Mouse (Mus musculus): ENCODE data around the gene Zfp142. TPM values are rescaled to one million over a fixed set of nuclear protein-coding genes. Genes with fewer than 3 reads are reported as not detected.

Zfp142 gene
- polyA plus RNA-seq, 1 experiment = 12.0 TPM

- WGBS = 24% methylated on average over 6 of the region's 6 CpGs
- Histone ChIP-seq H3K4me1 (ENCODE audit: control insufficient read depth, insufficient read depth, low read length) (no peaks in the 10 kb centered on the region; the same call in 1 of the 2 replicates), H3K27ac (ENCODE audit: control insufficient read depth, insufficient read depth, low read depth, low read length, poor library complexity) (no peak within 1 kb of the TSS; the same call in 1 of the 2 replicates), H3K4me3 (replicated peaks; ENCODE audit: control insufficient read depth, low read depth, low read length) (no peak within 1 kb of the TSS)
- TF ChIP-seq CTCF (IDR thresholded peaks at IDR 0.05; ENCODE audit: control insufficient read depth, insufficient read depth, low read length) (no peak), POLR2A (IDR thresholded peaks at IDR 0.05; ENCODE audit: borderline replicate concordance, control insufficient read depth, low read depth, low read length) (no peak)
These were observed 45.5 kb downstream of the Zfp142 start, which contains the start of gene Plcd4 for GRCm38 (mm10) chr1:74542451-74542961. TSS of gene Plcd4 (plus strand) at chr1:74542888.

GRCm38 (mm10) chr1:74538650-74539049 lies 49.4 kb downstream of the Zfp142 start:
- no peak overlapping the region for H3K27ac ChIP-seq (ENCODE audit: control insufficient read depth, insufficient read depth, low read depth, low read length, poor library complexity)
- H3K4me1 ChIP-seq (ENCODE audit: control insufficient read depth, insufficient read depth, low read length) = no peaks in the 10 kb centered on the region; the same call in 1 of the 2 replicates
- H3K4me3 ChIP-seq (replicated peaks; ENCODE audit: control insufficient read depth, low read depth, low read length) = no peak overlapping the region
- TF ChIP-seq CTCF (IDR thresholded peaks at IDR 0.05; ENCODE audit: control insufficient read depth, insufficient read depth, low read length) (no peak), POLR2A (IDR thresholded peaks at IDR 0.05; ENCODE audit: borderline replicate concordance, control insufficient read depth, low read depth, low read length) (no peak)

GRCm38 (mm10) chr1:74528589-74528988 lies 59.5 kb downstream of the Zfp142 start:
- no peak for TF ChIP-seq CTCF (IDR thresholded peaks at IDR 0.05; ENCODE audit: control insufficient read depth, insufficient read depth, low read length)
- Histone ChIP-seq H3K27ac (ENCODE audit: control insufficient read depth, insufficient read depth, low read depth, low read length, poor library complexity) (no peak overlapping the region), H3K4me3 (replicated peaks; ENCODE audit: control insufficient read depth, low read depth, low read length) (no peak overlapping the region), H3K4me1 (ENCODE audit: control insufficient read depth, insufficient read depth, low read length) (no peaks in the 10 kb centered on the region)
- 93% methylated on average over 7 of the region's 7 CpGs for WGBS

- 89% methylated on average over 4 of the region's 4 CpGs for WGBS
- TF ChIP-seq CTCF (IDR thresholded peaks at IDR 0.05; ENCODE audit: control insufficient read depth, insufficient read depth, low read length) (no peak), POLR2A (IDR thresholded peaks at IDR 0.05; ENCODE audit: borderline replicate concordance, control insufficient read depth, low read depth, low read length) (no peak)
These were observed 63.3 kb downstream of the Zfp142 start for GRCm38 (mm10) chr1:74524746-74525145.

GRCm38 (mm10) chr1:74519875-74520274 lies 68.2 kb downstream of the Zfp142 start:
- TF ChIP-seq POLR2A (IDR thresholded peaks at IDR 0.05; ENCODE audit: borderline replicate concordance, control insufficient read depth, low read depth, low read length) = no peak
- Histone ChIP-seq H3K4me1 (ENCODE audit: control insufficient read depth, insufficient read depth, low read length) (no peaks in the 10 kb centered on the region; the same call in 1 of the 2 replicates), H3K27ac (ENCODE audit: control insufficient read depth, insufficient read depth, low read depth, low read length, poor library complexity) (no peak overlapping the region), H3K4me3 (replicated peaks; ENCODE audit: control insufficient read depth, low read depth, low read length) (no peak overlapping the region)

More at GRCm38 (mm10) chr1:74524746-74525145, 63.3 kb downstream of the Zfp142 start:
- Histone ChIP-seq H3K4me1 (ENCODE audit: control insufficient read depth, insufficient read depth, low read length) (no peaks in the 10 kb centered on the region), H3K4me3 (replicated peaks; ENCODE audit: control insufficient read depth, low read depth, low read length) (no peak overlapping the region), H3K27ac (ENCODE audit: control insufficient read depth, insufficient read depth, low read depth, low read length, poor library complexity) (no peak overlapping the region)

Other genes with a start within 250 kb of the Zfp142 start
- not detected in 2 replicates for gene Catip, start 226.1 kb downstream of the Zfp142 start, polyA plus RNA-seq (2011; ENCODE audit: insufficient read depth, insufficient read length, low replicate concordance, missing spikeins)
- 10.8 and 16.9 TPM in 2 replicates for gene Slc11a1, start 213.1 kb downstream of the Zfp142 start, polyA plus RNA-seq (2011; ENCODE audit: insufficient read depth, insufficient read length, low replicate concordance, missing spikeins)
- 40.0 and 65.3 TPM in 2 replicates for gene Ctdsp1, start 196.7 kb downstream of the Zfp142 start, polyA plus RNA-seq (2011; ENCODE audit: insufficient read depth, insufficient read length, low replicate concordance, missing spikeins)
- gene Vil1, start 178.9 kb downstream of the Zfp142 start, polyA plus RNA-seq (2011; ENCODE audit: insufficient read depth, insufficient read length, low replicate concordance, missing spikeins) = not detected in 2 replicates
- gene Cnot9, start 82.2 kb downstream of the Zfp142 start, polyA plus RNA-seq (2011; ENCODE audit: insufficient read depth, insufficient read length, low replicate concordance, missing spikeins) = 27.4 and 27.5 TPM in 2 replicates
- gene Plcd4, start 45.4 kb downstream of the Zfp142 start, polyA plus RNA-seq (2011; ENCODE audit: insufficient read depth, insufficient read length, low replicate concordance, missing spikeins) = not detected in 2 replicates
- gene Usp37, start 44.0 kb downstream of the Zfp142 start, polyA plus RNA-seq (2011; ENCODE audit: insufficient read depth, insufficient read length, low replicate concordance, missing spikeins) = 8.7 and 10.1 TPM in 2 replicates
- 5.7 and 7.8 TPM in 2 replicates for gene Bcs1l, start within 50 bp of the Zfp142 start, polyA plus RNA-seq (2011; ENCODE audit: insufficient read depth, insufficient read length, low replicate concordance, missing spikeins)
- gene Rnf25, start 13.2 kb upstream of the Zfp142 start, polyA plus RNA-seq (2011; ENCODE audit: insufficient read depth, insufficient read length, low replicate concordance, missing spikeins) = 22.5 and 33.6 TPM in 2 replicates
- gene Stk36, start 13.2 kb upstream of the Zfp142 start, polyA plus RNA-seq (2011; ENCODE audit: insufficient read depth, insufficient read length, low replicate concordance, missing spikeins) = 0.70 and 1.6 TPM in 2 replicates
- 12.2 and 28.2 TPM in 2 replicates for gene Ttll4, start 73.5 kb upstream of the Zfp142 start, polyA plus RNA-seq (2011; ENCODE audit: insufficient read depth, insufficient read length, low replicate concordance, missing spikeins)
- gene Cyp27a1, start 125.3 kb upstream of the Zfp142 start, polyA plus RNA-seq (2011; ENCODE audit: insufficient read depth, insufficient read length, low replicate concordance, missing spikeins) = 9.2 and 16.4 TPM in 2 replicates
- 0.52 TPM in 1 of 2 replicates, not detected in the other for gene Prkag3, start 161.0 kb upstream of the Zfp142 start, polyA plus RNA-seq (2011; ENCODE audit: insufficient read depth, insufficient read length, low replicate concordance, missing spikeins)
- gene Wnt6, start 183.6 kb upstream of the Zfp142 start, polyA plus RNA-seq (2011; ENCODE audit: insufficient read depth, insufficient read length, low replicate concordance, missing spikeins) = not detected in 2 replicates
- gene Wnt10a, start 203.3 kb upstream of the Zfp142 start, polyA plus RNA-seq (2011; ENCODE audit: insufficient read depth, insufficient read length, low replicate concordance, missing spikeins) = not detected in 2 replicates